Mouse (Mus musculus) neural tube, postnatal 0 days (tissue): Measurements from ENCODE around the gene Slc1a1. TPM values are rescaled to one million over a fixed set of nuclear protein-coding genes. Genes with fewer than 3 reads are reported as not detected.

Experiments
- polyA plus RNA-seq: library from polyadenylated mRNA; unstranded; fragments of >200 nt; fragmentation: Nextera tagmentation; extraction: Ambion mirVana; gene quantifications from 2 replicates; pipeline ENCODE4 v1.2.1, GENCODE M21; 2015

The Slc1a1 gene
- polyA plus RNA-seq: 57.9 and 59.2 TPM in 2 replicates

DNA sequence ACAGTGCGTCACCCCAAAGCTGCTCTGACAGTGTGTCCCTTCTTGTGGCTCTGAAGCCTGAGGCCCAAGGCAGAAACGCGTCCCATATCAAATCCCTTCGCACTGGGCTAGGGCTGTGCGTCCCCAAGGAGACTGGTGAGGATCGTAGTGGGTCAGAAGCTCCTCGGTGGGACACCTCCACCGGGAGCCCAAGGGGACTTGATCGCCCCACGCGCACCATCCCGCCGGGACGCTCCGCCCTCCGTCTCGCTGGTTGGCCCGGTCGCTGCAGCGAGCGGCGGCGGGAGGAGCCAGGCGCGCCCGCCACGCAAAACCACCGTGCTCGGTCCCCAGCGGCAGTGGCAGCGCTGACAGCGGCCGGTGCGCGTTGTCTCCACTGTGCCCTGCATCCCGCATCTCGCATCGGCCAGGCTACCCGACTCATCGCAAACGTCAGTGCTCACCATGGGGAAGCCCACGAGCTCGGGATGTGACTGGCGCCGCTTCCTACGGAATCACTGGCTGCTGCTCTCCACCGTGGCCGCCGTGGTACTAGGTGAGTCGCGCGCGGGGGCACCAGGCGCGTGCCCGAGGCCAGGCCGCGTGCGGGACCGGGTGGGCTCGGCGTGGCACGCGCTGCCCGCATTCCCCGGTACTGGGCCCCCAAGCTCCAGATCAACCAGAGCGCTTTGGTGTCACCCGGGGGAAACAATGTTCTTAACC, at the start of gene Slc1a1:
Gene Slc1a1, plus strand, starts transcription at position 252 of the 702 bp plus-strand sequence.

Other genes with a start within 250 kb of the Slc1a1 start
- gene Glis3, start 155.0 kb upstream of the Slc1a1 start, polyA plus RNA-seq: 1.7 and 2.4 TPM in 2 replicates
- gene Plpp6, start 128.9 kb downstream of the Slc1a1 start, polyA plus RNA-seq: 16.0 and 17.7 TPM in 2 replicates
- 3.7 and 4.0 TPM in 2 replicates for gene 4430402I18Rik, start 132.8 kb downstream of the Slc1a1 start, polyA plus RNA-seq
- gene Cdc37l1, start 155.3 kb downstream of the Slc1a1 start, polyA plus RNA-seq: 36.1 and 38.0 TPM in 2 replicates
- 68.4 and 74.6 TPM in 2 replicates for gene Ak3, start 212.9 kb downstream of the Slc1a1 start, polyA plus RNA-seq